Comparison of ENCODE assay signal across 9 mouse cellular contexts in the genomic region with DNA sequence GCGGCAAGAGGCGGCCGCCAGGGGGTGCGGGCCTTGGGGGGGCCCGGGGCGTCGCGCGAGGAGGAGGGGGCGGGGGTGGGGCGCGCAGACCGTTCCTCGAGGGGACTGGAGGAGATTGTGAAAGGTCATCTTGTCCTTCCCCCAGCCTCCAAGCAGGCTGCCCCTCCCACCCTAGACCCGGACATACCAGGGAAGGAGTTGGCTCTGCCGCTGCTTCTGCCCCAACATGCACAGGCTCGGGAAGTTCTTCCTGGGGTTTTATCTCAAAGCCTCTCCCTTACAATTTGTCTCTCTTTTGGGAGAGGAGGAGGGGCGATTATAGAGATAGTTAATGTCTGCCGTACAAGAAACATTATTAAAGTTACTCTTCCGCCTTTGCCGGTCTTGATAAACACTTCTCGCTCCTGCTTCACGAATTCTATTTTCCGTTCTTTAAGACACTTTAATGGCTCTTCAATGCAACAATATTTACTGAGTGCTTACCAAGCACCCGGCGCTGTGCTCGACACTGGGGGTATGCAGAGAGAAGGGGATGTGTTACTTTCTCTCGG. TPM values are rescaled to one million over a fixed set of nuclear protein-coding genes. Genes with fewer than 3 reads are reported as not detected.
DNase-seq lines count a peak whose midpoint lies in the region; ATAC-seq and TF ChIP-seq lines count a peak whose summit lies in the region.
"Had no signal": no experiment of that assay in that cellular context is flagged by ENCODE, and none has a peak within 500 bp of the region (broad histone marks: within the 10 kb centered on the region; RNA-seq: fewer than 3 reads in every experiment).

No protein-coding gene starts in this region.

- in situ Hi-C loops in ES-E14 (cut with MboI; ENCODE audit: low sequenced_read_pairs in 2 of 2, unreplicated experiment in 2 of 2): loop anchor here in 1 of 2 experiments (25.0 kb wide), 1 partner anchor 103 kb away; a partner anchor contains a TSS

- WGBS in heart, embryonic 10.5 days: under 1% methylated on average over 25 of the region's 28 CpGs
- WGBS in kidney, embryonic 15.5 days: under 1% methylated on average over 15 of the region's 28 CpGs
- WGBS in stomach, embryonic 14.5 days: under 1% methylated on average over 27 of the region's 28 CpGs

- H3K9ac ChIP-seq in ES-E14 (ENCODE audit: insufficient read depth, low read depth, low read length, poor library complexity, severe bottlenecking): peak overlapping the region; percentile 79; the same call in 1 of the 2 replicates
- H3K9ac ChIP-seq in kidney, embryonic 15.5 days: peak overlapping the region; percentile 73
- peak overlapping the region; percentile 83 for H3K9ac ChIP-seq in stomach, embryonic 14.5 days (replicated peaks; ENCODE audit: low read depth, low read length)

- H3K36me3 ChIP-seq in ES-E14 (ENCODE audit: control insufficient read depth, insufficient read depth, low read length, poor library complexity, severe bottlenecking): peaks cover 2% of the 10 kb centered on the region; the same call in 1 of the 2 replicates
- no peaks in the 10 kb centered on the region for H3K36me3 ChIP-seq in heart, embryonic 10.5 days
- no peaks in the 10 kb centered on the region for H3K36me3 ChIP-seq in kidney, embryonic 15.5 days
- no peaks in the 10 kb centered on the region for H3K36me3 ChIP-seq in stomach, embryonic 14.5 days (ENCODE audit: control insufficient read depth, insufficient read depth, low read length)

- H3K4me3 ChIP-seq in ES-E14 (ENCODE audit: insufficient read depth in 1 of 2, low read depth in 1 of 2, low read length in 2 of 2, poor library complexity in 1 of 2, severe bottlenecking in 1 of 2): peak overlapping the region; percentile 73 to 89
- H3K4me3 ChIP-seq in heart, embryonic 10.5 days: peak overlapping the region; percentile 82
- peak overlapping the region; percentile 70 for H3K4me3 ChIP-seq in kidney, embryonic 15.5 days (replicated peaks)
- H3K4me3 ChIP-seq in stomach, embryonic 14.5 days (ENCODE audit: low read depth, low read length): peak overlapping the region; percentile 57

- peak; percentile 46 for ATAC-seq in kidney, embryonic 15.5 days (replicated peaks; ENCODE audit: low FRiP score)
- ATAC-seq in stomach, embryonic 14.5 days (ENCODE audit: insufficient number of reproducible peaks, insufficient read depth, low FRiP score, low read depth): peak; percentile 57

- H3K27ac ChIP-seq in ES-E14 (ENCODE audit: insufficient read depth, low read depth, low read length, poor library complexity, severe bottlenecking): peak overlapping the region; percentile 98
- H3K27ac ChIP-seq in heart, embryonic 10.5 days: peak overlapping the region; percentile 97
- peak overlapping the region; percentile 96 for H3K27ac ChIP-seq in kidney, embryonic 15.5 days
- peak overlapping the region; percentile 87 for H3K27ac ChIP-seq in stomach, embryonic 14.5 days (ENCODE audit: low read length)

- peak; percentile 68 for DNase-seq in 3T3-L1 (ENCODE audit: low read depth, low spot score)
- no peak for DNase-seq in ES-E14 (ENCODE audit: low read depth, low spot score)
- DNase-seq in cerebellum, postnatal 25 days: peak; percentile 73 to 81
- DNase-seq in heart, embryonic 10.5 days (ENCODE audit: low spot score): peak; percentile 93
- DNase-seq in lung, postnatal 25 days (ENCODE audit: low spot score): peak; percentile 61
- no peak for DNase-seq in left cerebral cortex, adult 18-20 months (ENCODE audit: low spot score in 2 of 2)

- H3K27me3 ChIP-seq in heart, embryonic 10.5 days (ENCODE audit: insufficient read depth, poor library complexity, severe bottlenecking): no peaks in the 10 kb centered on the region
- no peaks in the 10 kb centered on the region for H3K27me3 ChIP-seq in kidney, embryonic 15.5 days
- H3K27me3 ChIP-seq in stomach, embryonic 14.5 days (ENCODE audit: control insufficient read depth, insufficient read depth, low read length): no peaks in the 10 kb centered on the region

- H3K9me3 ChIP-seq in ES-E14 (ENCODE audit: control insufficient read depth, insufficient read depth, low read depth, low read length): no peaks in the 10 kb centered on the region
- H3K9me3 ChIP-seq in heart, embryonic 10.5 days: no peaks in the 10 kb centered on the region
- no peaks in the 10 kb centered on the region for H3K9me3 ChIP-seq in kidney, embryonic 15.5 days (replicated peaks)
- H3K9me3 ChIP-seq in stomach, embryonic 14.5 days (ENCODE audit: control insufficient read depth, low read depth, low read length): no peaks in the 10 kb centered on the region

- peak overlapping the region; percentile 75 for H3K4me2 ChIP-seq in kidney, embryonic 15.5 days
- peak overlapping the region; percentile 69 for H3K4me2 ChIP-seq in stomach, embryonic 14.5 days (replicated peaks; ENCODE audit: low read depth, low read length)

- peaks cover 7 to 9% of the 10 kb centered on the region in 2 experiments for H3K4me1 ChIP-seq in ES-E14 (ENCODE audit: control insufficient read depth in 2 of 2, insufficient read depth in 2 of 2, low read length in 2 of 2, poor library complexity in 1 of 2)
- H3K4me1 ChIP-seq in heart, embryonic 10.5 days: peaks cover 69% of the 10 kb centered on the region
- peaks cover 80% of the 10 kb centered on the region for H3K4me1 ChIP-seq in kidney, embryonic 15.5 days
- H3K4me1 ChIP-seq in stomach, embryonic 14.5 days (ENCODE audit: control insufficient read depth, insufficient read depth, low read length): peaks cover 36% of the 10 kb centered on the region

TF ChIP-seq in ES-E14, 5 proteins besides CTCF, POLR2A, EP300 and RAD21:
- TF ChIP-seq CHD2 (IDR thresholded peaks at IDR 0.05; ENCODE audit: low read depth, low read length) (no peak), ZC3H11A (IDR thresholded peaks at IDR 0.05; ENCODE audit: borderline replicate concordance, low read depth, low read length) (no peak)

RNA-seq across cellular contexts. Expression of a gene that starts 0.6 kb away (rescaled TPM):
- 3.6 and 7.7 TPM in 2 replicates for total RNA-seq in ES-E14 (2012; rRNA removed)
- 0.27 and 0.57 TPM in 2 replicates for polyA plus RNA-seq in heart, embryonic 10.5 days (2016; fragmentation: Nextera tagmentation; extraction: Ambion mirVana)
- 0.93 and 1.1 TPM in 2 replicates for polyA plus RNA-seq in kidney, embryonic 15.5 days (2015; fragmentation: Nextera tagmentation; extraction: Ambion mirVana)
- 0.62 and 2.0 TPM in 2 replicates for polyA plus RNA-seq in stomach, embryonic 14.5 days (2014; fragmentation: Nextera tagmentation; extraction: Ambion mirVana)
- under 1 TPM; 0.28 to 0.56 TPM for total RNA-seq in left cerebral cortex, adult 18-20 months (2021)

RNA-seq across cellular contexts. Expression of a gene that starts 5.7 kb away (rescaled TPM):
- 59.5 and 98.0 TPM in 2 replicates for total RNA-seq in ES-E14 (2012; rRNA removed)
- 21.5 and 31.1 TPM in 2 replicates for polyA plus RNA-seq in heart, embryonic 10.5 days (2016; fragmentation: Nextera tagmentation; extraction: Ambion mirVana)
- polyA plus RNA-seq in kidney, embryonic 15.5 days (2015; fragmentation: Nextera tagmentation; extraction: Ambion mirVana): 38.5 and 43.8 TPM in 2 replicates
- 30.8 and 32.8 TPM in 2 replicates for polyA plus RNA-seq in stomach, embryonic 14.5 days (2014; fragmentation: Nextera tagmentation; extraction: Ambion mirVana)
- 10 to 100 TPM; 40.6 to 41.3 TPM for total RNA-seq in left cerebral cortex, adult 18-20 months (2021)

RNA-seq across cellular contexts. Expression of a gene that starts 27.4 kb away (rescaled TPM):
- total RNA-seq in ES-E14 (2012; rRNA removed): not detected in 2 replicates
- polyA plus RNA-seq in heart, embryonic 10.5 days (2016; fragmentation: Nextera tagmentation; extraction: Ambion mirVana): not detected in 2 replicates
- not detected in 2 replicates for polyA plus RNA-seq in kidney, embryonic 15.5 days (2015; fragmentation: Nextera tagmentation; extraction: Ambion mirVana)
- polyA plus RNA-seq in stomach, embryonic 14.5 days (2014; fragmentation: Nextera tagmentation; extraction: Ambion mirVana): not detected in 2 replicates
- total RNA-seq in left cerebral cortex, adult 18-20 months (2021): not detected
- total RNA-seq: left cerebral cortex, postnatal 36 days had no signal

RNA-seq across cellular contexts. Expression of a gene that starts 30.3 kb away (rescaled TPM):
- 10.1 and 14.0 TPM in 2 replicates for total RNA-seq in ES-E14 (2012; rRNA removed)
- polyA plus RNA-seq in heart, embryonic 10.5 days (2016; fragmentation: Nextera tagmentation; extraction: Ambion mirVana): 72.3 and 86.4 TPM in 2 replicates
- polyA plus RNA-seq in kidney, embryonic 15.5 days (2015; fragmentation: Nextera tagmentation; extraction: Ambion mirVana): 86.1 and 105 TPM in 2 replicates
- 116 and 118 TPM in 2 replicates for polyA plus RNA-seq in stomach, embryonic 14.5 days (2014; fragmentation: Nextera tagmentation; extraction: Ambion mirVana)
- 10 to 100 TPM; 23.4 to 28.6 TPM for total RNA-seq in left cerebral cortex, adult 18-20 months (2021)

Comparison
In these comparisons a context has a peak if more than half of its experiments do, and no peak if none do; other contexts are left out.
1. DNase-seq: peak in 3T3-L1 (single experiment), cerebellum, postnatal 25 days (2 of 2), heart, embryonic 10.5 days (single experiment) and lung, postnatal 25 days (single experiment); none in ES-E14 (single experiment) and left cerebral cortex, adult 18-20 months (0 of 2).
2. Peak in every context shown above with its lines, with median percentiles within 50 percentile points of each other: H3K27ac ChIP-seq, H3K4me3 ChIP-seq and H3K9ac ChIP-seq.